Mouse (Mus musculus) urinary bladder, postnatal 10 days (tissue): ENCODE results near the gene Kirrel3.

Source experiments
- DNase-seq: peaks from one replicate; pipeline ENCODE4 v3.0.0; 2022; ENCODE audit warnings: low spot score

Gene Kirrel3

GRCm38 (mm10) chr9:34830696-34831095, 345.0 kb downstream of the Kirrel3 start:
- no peak for DNase-seq

GRCm38 (mm10) chr9:34836801-34837200, 351.1 kb downstream of the Kirrel3 start:
- no peak for DNase-seq

DNA sequence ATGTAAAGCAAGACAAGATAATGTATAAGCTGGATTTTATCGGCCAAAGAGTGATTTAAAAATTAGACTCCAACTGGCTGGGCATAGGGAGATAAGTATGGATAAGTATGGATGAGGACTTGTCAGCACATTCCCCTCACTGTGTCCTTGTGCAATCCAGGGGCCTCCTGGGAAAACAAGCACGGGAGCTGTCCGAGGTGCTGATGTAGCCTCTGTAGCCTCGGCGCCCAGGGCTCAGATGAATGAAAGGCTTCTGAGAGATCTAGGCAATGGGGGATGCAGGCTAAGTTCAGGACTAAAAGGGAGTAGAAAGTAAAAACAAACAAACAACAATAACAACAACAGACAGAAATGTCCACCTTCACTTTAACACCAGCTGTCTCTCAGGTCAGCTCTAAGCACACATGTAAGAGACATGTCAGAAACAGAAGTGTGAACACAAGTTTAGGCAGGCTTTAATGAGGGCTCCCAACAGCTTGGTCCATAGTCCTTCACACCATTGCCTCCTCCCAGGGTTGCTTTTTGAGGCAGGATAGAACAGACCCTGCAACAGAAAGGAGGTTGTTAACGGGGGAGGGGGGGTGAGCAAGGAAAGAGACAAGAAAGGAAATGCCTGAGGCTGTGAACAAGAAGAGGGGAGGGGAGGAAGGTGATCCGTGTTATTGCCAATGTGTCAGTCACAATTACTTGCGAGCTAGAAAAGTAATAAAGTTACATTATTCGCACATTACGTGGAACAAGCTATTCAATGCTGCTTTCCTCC, 352.2 kb downstream of the Kirrel3 start:
- no peak for DNase-seq

GRCm38 (mm10) chr9:34843275-34843965, 357.7 kb downstream of the Kirrel3 start:
- no peak for DNase-seq

- DNase-seq: no peak
Measured at GRCm38 (mm10) chr9:34846440-34846839, 360.7 kb downstream of the Kirrel3 start.

GRCm38 (mm10) chr9:34847664-34848063, 362.0 kb downstream of the Kirrel3 start:
- no peak for DNase-seq

DNA sequence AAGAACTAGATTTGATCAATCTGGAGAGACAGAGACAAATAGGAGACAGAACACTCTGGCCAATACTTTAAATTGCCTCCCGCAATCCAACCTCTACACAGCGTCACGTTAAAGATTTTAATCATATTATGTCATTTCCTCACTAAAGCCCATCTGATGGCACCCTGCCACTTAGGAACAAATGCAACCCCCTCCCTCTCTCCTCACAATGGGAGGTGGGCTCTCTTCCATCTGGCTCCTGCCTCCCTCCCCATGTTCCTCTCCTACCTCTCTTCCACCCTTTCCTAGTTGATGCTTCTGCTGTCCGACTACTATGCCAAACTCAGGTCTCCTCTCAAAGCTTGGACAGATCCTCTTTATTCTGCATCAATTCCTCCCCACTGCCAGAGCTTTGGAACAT, 365.4 kb downstream of the Kirrel3 start:
- DNase-seq: no peak

DNA sequence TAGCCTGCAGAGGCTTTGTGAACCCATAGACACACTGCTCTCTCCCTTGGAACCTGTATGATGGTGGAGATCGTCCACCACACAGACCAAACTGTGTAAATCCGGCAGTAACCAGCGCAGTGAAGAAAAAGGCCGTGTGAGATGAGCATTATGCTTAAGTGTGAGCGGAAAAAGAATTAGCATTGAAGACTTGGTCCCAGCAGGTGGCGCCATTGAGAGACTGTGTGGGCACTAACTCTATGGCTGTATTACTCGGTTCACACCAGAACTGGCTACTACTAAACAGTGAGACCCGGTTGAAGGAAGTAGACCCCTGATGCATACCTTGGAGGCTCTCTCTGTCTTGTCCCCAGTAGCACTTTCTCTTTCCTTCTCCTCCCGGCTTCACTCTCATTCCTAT, 371.9 kb downstream of the Kirrel3 start:
- no peak for DNase-seq

GRCm38 (mm10) chr9:34858071-34858470, 372.4 kb downstream of the Kirrel3 start:
- no peak for DNase-seq

DNA sequence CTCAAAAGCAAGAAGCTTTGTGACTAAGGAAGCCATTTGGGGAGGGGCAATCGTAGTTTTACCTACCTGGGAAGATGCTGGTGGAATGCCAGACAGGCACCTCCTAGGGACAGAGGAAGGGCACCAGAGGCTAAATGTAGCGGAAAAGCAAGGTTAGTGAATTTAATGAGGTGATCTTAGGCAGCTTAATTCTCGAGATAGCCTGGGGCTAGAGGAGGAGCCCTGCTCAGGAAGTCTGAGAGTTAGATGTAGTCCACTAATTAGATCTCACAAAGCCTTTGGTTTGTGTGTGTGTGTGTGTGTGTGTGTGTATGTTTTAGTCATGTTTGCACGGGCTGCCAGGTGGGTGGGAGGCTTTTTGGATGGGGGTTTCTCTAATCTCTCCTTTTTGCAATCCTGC, 375.2 kb downstream of the Kirrel3 start:
- DNase-seq: no peak

- no peak for DNase-seq
Measured at GRCm38 (mm10) chr9:34861775-34862174, 376.1 kb downstream of the Kirrel3 start.

DNA sequence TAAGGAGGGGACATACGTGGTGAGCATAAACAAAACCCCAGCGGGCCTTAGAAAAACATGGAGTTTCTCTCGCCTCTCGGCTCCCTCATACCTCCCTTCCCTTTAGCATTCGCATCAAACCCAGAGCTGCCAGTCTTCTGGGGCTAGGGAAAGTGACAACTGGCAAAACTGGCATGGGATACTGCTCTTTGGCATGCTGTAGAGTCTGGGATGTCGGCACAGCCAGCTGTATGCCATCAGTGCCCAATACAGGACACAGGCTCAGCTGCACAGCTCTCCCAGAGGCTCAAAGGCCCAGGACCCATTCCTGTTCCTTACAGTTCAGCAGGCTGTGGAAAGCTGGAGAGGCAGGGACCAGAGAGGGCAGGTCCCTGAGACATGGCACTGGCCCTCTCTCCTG, 379.9 kb downstream of the Kirrel3 start:
- DNase-seq: no peak

DNA sequence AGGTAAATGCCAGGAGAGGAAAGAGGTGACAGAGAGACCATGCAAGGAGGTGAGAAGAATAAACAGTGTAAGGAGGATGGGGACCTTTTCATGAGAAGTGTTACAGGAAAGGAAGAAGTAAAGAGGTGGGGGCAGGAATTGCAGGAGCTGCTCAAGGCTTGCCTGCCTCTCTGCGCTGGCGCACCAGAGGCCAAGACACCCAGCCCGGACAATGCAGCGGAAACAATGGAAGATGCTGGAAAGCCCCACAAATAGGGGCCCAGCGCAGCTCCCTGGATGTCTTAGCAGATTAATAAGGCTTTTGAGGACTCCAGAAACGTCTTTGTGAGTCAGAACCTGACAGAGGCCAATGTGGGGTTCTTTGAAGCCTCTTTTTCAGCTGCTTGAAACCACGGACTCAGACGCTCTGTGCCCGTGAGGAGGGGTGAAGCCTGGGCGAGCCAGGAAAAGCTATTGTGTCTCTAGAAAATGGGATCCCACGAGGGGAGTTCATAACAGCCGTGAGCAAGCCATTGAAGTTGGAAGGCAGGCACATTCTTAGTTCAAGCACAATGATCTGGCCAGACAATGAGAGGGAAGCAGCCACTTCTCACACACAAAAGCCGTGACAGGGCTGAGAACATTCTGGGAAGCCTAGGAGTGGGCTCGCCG, 385.7 kb downstream of the Kirrel3 start:
- DNase-seq: no peak

- DNase-seq: no peak
Measured at GRCm38 (mm10) chr9:34875238-34875637, 389.5 kb downstream of the Kirrel3 start.

GRCm38 (mm10) chr9:34877186-34877585, 391.5 kb downstream of the Kirrel3 start:
- DNase-seq: no peak

DNA sequence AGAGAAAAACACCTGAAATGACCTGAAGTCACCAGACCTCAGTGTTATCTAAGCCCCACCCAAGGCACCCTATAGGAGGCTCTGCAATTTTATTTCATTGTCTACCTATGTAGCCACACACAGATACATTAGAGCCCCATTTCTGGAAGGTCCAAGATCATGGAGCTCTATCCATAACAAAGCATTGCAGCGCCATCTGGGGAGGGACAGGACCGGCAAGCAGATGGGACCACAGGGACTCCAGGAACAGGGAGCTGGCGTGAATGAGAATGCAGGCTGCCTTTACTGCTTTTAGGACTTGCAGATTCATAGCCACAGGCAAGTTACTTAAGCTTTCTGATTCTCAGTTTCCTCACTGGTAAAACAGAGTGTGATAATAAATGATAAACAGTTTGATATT, 392.1 kb downstream of the Kirrel3 start:
- DNase-seq: no peak

- no peak for DNase-seq
Measured at GRCm38 (mm10) chr9:34881750-34882149, 396.1 kb downstream of the Kirrel3 start.

GRCm38 (mm10) chr9:34882211-34882610, 396.5 kb downstream of the Kirrel3 start:
- DNase-seq: no peak

DNA sequence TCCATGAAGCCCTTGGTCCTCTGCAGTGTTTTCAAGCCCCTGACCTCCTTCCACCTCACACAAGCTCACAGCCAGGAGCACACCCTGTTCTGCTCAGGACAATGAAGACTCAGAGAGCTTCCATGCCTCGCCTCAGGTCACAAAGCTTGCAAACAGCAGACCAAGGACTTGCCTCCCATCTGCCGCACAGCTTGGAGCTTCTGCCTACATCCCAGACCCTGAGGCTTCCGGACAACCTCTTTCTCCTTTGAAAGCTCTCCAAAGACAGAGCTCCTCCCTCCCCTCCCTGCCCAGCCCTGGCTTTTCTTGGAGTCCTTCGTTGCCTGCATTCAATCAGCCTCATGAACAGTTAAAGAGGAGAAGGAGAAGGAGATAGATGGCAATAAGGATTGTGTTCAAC, 397.4 kb downstream of the Kirrel3 start:
- DNase-seq: no peak

GRCm38 (mm10) chr9:34884325-34884724, 398.6 kb downstream of the Kirrel3 start:
- no peak for DNase-seq

DNA sequence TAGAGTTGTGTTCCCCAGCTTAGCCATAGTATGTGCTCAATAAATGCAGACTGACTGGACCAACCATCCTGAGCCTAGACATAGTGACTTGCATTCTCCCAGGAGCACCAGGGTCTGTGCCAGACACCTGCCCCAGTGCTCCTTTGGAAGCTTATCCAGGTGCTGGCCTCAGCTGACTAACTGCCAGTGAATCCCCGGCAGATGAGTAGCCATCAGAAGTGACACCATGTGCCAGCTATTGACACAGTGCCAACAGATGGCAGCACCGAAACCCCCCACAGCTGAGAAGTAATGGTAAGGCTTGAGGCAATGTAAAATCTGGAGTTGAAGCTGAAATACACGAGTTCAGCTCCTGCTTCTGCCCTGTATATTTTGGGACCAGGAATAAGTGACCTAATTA, 399.2 kb downstream of the Kirrel3 start:
- no peak for DNase-seq

- DNase-seq: no peak
Measured at GRCm38 (mm10) chr9:34886746-34887145, 401.1 kb downstream of the Kirrel3 start.

GRCm38 (mm10) chr9:34887196-34887595, 401.5 kb downstream of the Kirrel3 start:
- no peak for DNase-seq
